Comparison of ENCODE assay signal across 12 mouse cellular contexts in the genomic region with DNA sequence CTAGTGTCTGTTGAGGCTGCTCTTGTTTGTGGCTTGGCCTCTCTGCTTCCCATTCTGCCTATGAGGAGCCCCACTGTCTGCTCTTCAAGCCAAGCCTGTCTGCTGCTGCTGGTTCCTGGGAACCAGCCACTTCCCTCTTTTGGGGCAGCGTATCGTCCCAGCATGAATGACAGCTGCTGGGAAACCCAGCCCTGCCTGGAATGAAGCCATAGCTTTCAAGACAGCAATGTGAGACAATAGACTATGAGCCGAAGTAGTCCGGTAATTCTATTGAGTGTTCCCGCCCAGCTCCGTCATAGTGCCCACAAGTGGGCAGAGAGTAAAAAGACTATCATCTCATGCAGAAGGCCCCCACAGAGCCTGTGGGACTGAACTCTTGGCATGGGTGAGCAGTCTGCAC.
A peak's percentile ranks its signal among the peaks of the same experiment; 100 is the strongest.
DNase-seq lines count a peak whose midpoint lies in the region; ATAC-seq lines count a peak whose summit lies in the region.
"Had no signal": no experiment of that assay in that cellular context is flagged by ENCODE, and none has a peak within 500 bp of the region (broad histone marks: within the 10 kb centered on the region; RNA-seq: fewer than 3 reads in every experiment).

No protein-coding gene starts in this region.

- peak; percentile 13 to 39 for DNase-seq in heart, postnatal 14 days
- no peak for DNase-seq in heart, adult 9 months (ENCODE audit: low spot score in 2 of 2)
- DNase-seq in retina, postnatal 1 day = peak; percentile 58
- DNase-seq in retina, embryonic 14.5 days (ENCODE audit: low spot score) = no peak
- no peak for DNase-seq in right cerebral cortex, adult 2 months (ENCODE audit: low spot score in 2 of 2)
- DNase-seq in frontal cortex, adult 2 months (ENCODE audit: extremely low spot score in 1 of 2, low spot score in 1 of 2) = no peak
- DNase-seq: cerebellum, adult 8-10 months; kidney, adult 9 months; right cerebral cortex, postnatal 4 days; thymus, postnatal 4 days had no signal

- peak; percentile 22; the same call in 1 of the 2 replicates for ATAC-seq in granulocyte monocyte progenitor cell, adult 5-6 weeks (replicated peaks; ENCODE audit: poor library complexity, severe bottlenecking)
- ATAC-seq: midbrain, embryonic 15.5 days had no signal

- intact Hi-C loops in heart, postnatal 14 days (cut with DNase I) = no loop called here

Comparison
In these comparisons a context has a peak if more than half of its experiments do, and no peak if none do; other contexts are left out.
1. DNase-seq: peak in heart, postnatal 14 days (2 of 2) and retina, postnatal 1 day (single experiment); none in heart, adult 9 months (0 of 2), retina, embryonic 14.5 days (single experiment), right cerebral cortex, adult 2 months (0 of 2) and frontal cortex, adult 2 months (0 of 2).